Mouse (Mus musculus): Measurements from ENCODE around the gene Ccl5.

DNA sequence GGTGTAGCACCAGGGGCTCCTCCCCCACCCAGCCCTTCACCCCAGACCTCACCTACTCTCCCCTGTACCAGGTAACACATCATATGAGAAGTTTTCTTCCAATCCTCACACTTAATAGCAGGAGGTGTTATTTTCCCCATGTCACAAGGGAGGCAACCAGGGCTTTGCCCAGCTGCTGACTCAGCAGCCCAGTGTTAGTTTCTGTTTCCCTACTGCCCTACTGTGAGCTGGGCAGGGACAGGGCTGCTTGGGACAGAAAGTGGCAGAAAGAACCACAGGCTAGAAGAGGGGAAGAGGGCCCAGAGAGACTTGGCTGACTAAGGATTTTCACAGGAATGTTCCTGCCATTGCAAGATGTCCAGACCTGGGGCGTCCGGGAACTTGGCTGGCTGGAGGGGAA is 10.6 kb upstream of the Ccl5 start:
- TF ChIP-seq HCFC1 (IDR thresholded peaks at IDR 0.05; ENCODE audit: borderline replicate concordance, insufficient read depth, low read length) (no peak), CHD2 (IDR thresholded peaks at IDR 0.05; ENCODE audit: low read depth, low read length) (no peak), MAFK (IDR thresholded peaks at IDR 0.05; ENCODE audit: insufficient read depth, low read depth, low read length) (peak; percentile 76), ZNF384 (IDR thresholded peaks at IDR 0.05; ENCODE audit: low read depth, low read length) (no peak)
